Mouse (Mus musculus): ENCODE data around the gene Dclk2.

The Dclk2 gene

DNA sequence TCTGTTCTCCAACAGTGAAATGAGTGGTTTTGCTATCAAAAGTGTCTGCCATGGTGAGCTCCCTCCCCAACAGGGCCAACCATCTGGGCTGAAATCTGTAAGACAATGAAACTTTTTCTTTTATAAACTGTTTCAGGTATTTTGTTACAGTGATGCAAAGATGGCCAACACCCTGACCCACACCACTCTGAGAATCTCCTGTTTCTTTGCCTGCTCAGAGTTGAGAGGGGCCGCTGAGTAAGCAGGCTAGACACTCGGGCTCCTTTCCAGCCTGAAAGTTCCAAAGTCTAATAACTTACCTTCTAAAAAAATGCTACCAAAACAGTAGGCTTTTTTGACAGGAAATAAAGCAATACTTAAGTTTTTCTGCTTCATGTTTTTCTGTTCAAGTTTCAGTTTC, 78.2 kb downstream of the Dclk2 start:
- no peak for DNase-seq

DNA sequence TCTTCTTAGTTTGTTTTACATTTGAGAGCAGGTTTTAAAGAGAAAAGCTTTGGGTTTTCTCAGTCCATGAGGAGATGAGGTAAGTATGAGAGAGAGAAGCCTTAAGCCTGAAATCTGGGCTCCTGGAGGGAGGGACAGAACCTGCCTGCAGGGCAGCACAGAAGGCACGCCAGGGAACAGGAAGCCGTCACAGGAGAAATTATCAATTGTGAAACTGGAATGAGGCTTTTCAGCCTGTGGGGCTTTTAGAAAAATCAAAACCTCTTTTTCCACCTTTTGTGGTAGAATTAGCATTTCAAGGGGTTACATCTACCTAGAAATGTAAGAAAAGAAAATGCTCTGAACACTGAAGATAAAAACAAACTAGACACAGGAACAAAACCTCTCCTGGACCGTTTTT, 81.0 kb downstream of the Dclk2 start:
- no peak for DNase-seq

DNA sequence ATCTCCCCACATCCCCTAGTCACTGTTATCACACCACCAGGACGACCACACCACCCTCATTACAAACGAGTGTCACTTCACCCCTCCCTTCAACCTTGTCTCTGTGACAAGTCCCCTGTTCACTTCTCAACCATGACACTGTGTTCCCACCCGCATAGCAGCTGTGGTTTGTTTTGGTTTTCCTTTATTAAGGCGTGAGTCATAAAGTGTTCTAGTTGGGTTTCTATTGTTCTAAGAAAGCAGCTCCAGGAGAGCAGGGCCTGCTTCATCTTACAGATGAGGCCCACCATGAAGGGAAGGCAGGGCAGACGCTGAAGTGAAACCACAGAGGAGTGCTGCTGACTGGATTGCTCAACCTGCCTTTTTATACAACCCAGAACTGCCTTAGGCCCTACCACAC, 83.3 kb downstream of the Dclk2 start:
- no peak for DNase-seq

DNA sequence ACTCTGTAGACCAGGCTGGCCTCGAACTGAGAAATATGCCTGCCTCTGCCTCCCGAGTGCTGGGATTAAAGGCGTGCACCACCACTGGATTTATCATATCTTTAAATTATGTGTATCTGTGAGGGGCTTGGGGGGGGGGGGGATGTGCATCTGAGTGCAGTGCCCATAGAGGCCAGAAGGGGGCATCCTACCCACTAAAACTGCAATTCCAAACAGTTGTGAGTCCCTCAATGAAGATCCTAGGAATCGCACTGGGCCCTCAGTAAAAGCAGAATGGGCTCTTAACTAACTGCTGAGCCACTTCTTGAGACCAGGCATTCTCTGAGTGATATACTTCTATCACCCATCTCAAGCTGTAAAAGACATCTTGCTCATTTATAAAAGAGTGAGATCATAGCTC, 85.5 kb downstream of the Dclk2 start:
- no peak for DNase-seq

DNA sequence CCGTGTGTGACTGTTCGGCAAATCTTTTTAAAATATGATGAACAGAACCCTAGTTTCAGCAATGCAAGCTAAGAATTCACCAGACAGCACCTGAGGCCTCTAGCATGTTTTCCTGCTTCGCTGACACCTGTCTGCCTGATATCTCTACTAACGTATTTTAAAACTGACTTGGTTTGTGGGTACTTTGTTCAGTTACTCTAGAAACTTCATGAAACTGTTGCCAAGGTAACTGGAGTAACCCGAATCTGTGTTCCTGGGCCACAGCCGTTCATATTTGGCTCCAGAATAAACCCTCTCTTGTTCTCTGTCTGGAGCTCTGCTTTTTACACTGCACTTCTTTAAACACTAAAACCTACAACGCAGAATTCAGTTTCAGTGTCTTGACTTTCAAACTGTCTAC, 86.3 kb downstream of the Dclk2 start:
- DNase-seq, result no peak

DNA sequence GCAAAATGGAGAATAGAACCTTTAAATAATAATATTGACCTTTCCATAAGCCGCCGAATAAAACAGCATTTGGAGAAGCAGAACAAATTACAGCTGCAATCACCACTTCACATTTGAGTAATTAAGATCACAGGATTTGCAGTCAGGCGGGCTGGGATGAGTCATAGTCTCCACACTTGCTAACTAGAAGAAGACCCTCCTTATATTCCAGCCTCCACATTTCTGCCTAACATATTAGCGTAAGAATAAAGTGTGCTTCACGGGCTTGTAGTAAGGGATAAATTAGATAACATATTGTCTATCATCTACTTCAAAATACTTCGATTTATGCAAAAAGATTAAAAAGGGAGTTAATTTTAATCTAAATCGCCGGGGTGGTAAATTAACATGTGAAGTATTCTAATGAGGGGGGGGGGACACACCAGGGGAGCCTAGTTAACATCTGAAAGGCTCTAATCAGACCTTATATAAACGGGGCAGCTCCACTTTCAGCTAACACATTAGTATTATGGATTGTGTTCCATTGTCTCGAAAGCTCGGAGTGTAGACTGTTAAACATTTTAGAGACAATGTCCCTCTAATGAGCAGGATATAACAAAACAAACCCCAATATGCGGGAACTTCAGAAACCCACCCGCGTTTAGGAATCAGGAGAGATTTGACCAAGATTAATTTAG, 87.9 kb downstream of the Dclk2 start:
- DNase-seq, result no peak

DNA sequence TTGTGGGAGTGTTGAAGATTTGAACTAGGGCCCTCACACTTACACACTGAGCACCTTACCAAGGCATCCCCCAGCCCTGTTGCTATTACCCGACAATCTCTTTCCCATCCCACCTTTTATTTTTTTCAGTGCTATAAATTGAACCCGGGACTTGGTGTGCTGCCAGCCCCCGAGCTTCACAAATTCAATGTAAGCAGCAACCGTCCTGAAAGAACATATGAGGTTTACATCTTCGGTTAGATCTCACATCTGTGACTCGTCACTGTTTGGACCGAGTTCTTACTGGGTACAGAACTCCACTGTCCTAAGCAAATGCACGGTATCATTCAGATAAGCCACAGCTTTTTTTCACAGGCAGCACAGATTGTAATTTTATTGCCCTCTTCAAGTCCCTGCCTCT, 88.5 kb downstream of the Dclk2 start:
- DNase-seq, result no peak

DNA sequence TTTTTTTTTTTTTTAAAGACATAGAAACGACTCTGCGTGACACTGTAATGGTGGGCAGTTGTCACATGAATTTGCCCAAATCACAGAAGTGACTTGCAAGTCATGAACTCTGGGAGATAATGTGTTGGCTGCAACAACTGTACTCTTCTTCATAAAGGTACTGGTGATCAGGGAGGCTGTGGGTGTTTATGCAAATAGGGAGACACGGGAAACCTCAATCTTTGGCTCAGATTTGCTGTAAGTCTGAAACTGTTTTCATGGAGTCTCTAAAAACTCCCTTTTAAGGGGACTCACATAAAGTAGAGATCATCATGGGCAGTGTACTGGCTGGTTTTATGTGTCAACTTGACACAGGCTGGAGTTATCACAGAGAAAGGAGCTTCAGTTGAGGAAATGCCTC, 93.1 kb downstream of the Dclk2 start:
- no peak for DNase-seq

DNA sequence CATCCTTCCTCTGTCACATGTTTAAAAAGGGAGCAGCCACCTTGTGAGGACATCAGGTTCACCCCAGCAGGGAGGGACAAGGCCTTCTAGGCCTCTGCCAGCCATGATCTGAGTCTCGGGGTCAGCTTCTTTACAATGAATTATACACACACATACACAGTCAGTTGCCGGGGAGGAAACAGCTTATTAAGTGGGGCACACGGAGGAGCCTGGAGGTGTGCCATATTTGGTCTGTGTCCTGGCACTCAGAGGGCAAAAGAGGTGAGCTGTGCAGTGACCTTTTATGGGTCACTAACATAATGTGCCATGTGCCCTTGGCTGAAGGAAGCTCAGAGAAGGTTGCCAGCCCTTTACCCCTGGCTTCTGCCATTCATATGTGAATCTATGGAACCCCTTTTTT, 99.3 kb downstream of the Dclk2 start:
- DNase-seq, result no peak

DNA sequence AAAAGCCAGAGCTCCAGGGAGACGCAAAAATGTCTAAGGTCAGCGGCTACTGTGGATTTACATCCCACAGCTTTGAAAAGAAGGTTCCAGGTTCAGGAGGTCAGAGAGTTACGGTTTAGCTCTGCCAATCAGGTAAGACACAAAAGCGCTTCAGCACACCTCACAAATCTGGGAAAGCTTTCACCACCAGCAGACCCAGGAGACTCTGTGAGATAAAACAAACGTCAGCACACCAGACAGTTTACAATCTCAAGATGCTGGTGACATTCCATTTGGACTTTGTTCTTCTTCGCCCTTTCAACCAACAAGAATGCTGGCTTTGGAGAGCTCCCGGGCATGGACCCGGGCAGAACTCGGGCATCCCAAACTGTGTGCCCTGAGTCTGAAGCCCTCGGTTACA, 100.3 kb downstream of the Dclk2 start:
- DNase-seq, result no peak

DNA sequence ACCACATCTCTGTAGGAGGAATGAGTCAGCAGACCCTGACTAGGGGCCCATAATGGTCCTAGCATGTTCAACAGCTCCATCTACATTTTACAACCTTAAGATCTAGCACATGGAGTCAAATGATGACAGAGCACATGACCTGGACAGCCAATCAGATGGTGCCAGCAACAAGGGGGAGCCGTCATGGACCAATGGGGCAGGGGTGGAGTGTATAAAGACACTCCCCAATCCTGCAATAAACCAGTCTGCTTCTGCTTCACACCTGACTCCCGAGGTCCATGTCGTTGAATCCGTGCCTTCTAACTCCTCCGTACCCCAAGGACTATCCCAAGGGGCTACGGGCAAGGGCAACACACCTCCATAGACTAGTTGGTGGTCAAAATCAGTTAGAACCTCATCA, 101.3 kb downstream of the Dclk2 start:
- no peak for DNase-seq

DNA sequence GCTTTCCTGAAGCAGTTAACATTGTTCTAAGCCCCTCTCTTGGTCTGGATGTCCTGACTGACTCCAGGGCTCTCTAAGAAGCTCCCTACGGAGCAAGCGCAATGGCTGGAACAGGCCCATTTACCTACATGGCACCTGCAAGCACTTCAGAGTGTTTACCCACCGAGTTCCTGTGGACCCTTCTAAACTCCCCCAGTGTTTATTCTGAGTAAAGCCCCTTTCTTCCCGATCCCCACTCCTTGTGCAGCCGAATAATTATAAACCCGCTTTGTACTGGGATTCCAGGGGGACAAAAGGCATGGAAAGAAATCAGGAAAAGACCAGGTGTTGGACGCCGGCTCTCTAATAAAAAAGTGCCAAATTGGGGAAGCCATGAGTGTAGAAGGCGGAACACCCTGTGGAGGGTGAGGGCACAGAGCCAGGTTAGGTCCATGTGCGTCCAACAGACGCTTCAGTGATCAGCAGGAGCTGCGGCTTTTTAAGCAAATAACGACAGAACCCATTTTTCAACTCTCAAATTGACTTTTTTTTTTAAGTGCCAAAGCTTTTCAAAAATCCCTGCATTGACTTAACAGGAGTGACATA, 102.6 kb downstream of the Dclk2 start:
- DNase-seq, result no peak

DNA sequence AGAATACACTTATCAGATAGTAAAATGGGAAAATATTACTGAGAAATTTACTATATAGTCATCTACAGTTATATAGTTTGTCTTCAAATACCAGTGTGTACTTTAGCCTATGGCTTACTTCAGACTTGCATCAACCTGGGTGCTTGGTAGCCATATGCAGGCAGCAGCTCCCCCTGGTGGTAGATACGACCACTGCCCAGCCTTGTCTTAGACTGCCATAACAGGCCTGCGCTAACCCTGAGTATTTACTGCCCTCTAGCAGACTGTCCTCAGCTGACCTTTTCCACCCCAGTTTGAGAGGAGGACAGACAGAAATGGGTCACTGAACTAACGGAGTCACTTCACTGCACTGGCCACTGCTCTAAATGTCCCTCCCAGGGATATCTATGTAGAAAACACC, 108.0 kb downstream of the Dclk2 start:
- DNase-seq, result peak; percentile 51 to 72

DNA sequence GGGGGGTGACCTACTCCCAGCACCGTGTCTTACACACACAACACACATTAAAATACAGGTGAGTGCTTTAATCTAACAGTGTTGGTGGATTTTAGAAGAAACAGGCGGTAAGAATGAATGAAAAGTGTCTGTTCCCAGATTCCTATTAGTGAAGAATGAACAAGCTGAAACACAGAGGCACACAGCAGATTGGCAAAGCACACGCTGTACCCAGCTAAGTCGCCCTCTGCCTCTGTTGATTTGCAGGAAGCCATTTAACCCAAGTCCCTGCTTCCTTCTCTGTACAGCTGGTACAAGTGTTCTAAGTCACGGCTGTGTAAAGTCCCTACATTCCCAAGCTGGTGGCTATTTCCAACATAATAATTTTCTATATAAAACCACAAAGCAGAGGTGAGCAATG, 109.7 kb downstream of the Dclk2 start:
- no peak for DNase-seq

DNA sequence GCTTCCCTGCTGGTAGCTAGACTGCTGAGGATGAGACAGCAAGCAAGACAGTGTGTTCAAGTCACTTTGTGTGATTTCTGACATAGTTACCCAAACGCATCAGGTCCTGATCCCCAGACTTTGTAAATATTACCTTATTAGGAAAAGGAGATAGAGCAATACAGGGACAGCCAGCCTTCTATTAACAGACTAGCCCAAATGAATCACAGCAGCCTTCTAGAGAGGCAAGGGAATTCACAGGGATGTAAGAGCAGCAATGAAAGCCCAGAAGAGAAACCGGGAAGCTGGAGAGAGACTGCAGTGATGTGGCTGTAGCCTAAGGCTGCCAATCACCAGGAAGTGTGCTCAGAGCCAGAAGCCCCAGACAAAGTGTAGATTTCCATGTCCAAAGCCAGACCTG, 111.0 kb downstream of the Dclk2 start:
- DNase-seq, result no peak

DNA sequence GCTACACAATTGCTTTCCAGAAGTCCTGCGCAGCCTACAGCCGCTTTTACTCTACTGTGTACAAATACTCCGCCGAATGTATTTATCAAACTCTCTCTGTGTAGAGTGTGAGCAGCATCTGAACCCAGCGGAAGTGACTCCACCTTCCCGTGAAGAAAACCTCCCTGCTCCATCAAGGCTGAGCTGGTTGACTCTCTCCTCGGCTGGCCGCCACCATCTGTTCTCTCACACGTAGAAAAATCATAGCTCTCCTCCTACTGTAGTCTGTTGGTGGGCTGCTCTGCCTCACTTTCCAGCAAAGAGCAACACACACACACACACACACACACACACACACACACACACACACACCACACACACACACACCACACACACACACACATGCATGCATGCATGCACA, 111.5 kb downstream of the Dclk2 start:
- DNase-seq, result no peak

DNA sequence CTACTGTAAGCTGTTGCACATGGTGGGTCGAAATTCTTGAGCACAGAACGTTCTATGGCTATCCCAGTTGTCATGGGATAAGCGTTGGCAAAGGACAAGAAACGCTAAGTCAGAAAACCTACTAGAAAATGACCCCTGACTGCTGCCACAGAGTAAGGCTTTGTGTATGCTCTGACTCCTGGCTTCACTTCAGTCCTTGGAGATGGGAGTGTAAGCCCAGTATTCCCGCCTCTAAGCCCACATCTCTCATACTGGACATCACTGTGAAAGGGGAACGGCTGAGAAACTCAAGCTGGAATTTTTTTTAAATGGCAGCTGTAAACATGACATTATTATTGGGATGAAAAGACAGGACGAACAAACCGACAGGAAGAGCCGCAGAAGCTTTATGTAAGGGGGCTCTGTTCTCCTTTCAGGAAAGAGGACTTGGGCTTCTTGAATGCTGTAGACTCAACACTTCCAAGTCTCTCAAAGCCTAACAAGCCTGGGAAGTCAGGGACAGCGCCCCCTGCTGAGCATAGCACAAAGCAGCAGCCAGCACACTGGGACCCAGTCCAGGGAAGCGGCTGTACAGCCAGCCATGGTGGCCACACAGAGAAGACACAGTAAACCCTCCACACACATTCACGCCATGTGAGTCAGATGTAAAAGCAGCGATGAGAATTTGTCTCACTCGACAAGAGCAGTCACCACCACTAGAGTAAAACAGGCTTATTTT, 112.7 kb downstream of the Dclk2 start:
- peak in 1 of 2 experiments; percentile 28 for DNase-seq

DNA sequence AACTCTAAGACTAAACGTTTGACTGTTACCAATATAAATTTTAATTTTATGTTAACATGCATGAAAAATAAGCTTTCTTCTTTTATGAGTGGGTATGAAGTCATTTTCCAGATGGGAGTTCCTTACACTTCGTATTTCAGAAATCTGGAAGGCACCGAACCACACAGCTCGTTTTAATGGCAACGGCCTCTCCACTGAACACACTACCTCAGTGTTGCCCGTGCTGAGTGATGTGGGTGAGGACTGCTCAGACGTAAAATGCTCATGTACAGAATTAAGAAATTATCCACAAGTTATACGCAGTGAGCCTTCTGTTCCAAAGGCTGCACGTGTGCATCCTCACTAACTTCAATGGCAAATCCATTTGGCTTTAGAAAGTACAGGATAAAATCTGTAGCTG, 113.8 kb downstream of the Dclk2 start:
- no peak for DNase-seq

DNA sequence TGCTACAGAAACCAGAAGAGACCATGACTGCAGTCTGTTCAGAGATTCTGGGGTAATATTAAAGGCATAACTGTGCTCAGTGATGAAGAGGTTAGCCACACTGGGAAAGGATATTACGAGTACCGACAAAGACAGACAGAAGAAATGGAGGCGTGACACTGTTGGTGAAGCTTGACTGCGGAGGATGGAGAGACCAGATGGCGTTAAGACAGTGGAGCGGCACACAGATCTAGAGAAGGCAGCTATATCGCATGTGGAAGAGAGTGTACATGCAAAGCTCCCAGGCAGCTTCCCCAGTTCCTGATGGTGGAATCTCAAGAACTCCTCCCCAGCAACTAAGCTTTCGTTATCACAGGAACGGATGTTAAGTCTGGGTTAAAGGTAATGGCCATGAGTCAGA, 116.4 kb downstream of the Dclk2 start:
- DNase-seq, result no peak

DNA sequence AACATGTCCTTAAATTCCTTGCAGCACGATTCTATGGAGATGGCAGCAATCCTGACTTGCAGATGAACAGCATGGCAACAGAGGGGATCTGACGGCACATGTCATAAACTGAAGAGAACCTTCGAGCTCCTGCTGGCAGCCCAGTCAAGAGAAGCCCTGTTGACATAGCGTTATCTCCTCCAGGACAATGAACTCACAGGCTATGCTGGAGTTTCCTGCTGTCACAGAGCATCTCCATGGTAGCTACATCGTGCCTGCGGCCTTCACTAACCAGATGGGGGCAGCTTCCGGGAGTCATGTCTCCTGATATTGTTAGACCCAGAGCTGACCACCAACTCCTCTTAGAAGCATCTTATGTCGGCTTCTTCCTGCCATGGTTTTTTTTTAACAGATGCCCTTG, 117.8 kb downstream of the Dclk2 start:
- DNase-seq, result no peak

DNA sequence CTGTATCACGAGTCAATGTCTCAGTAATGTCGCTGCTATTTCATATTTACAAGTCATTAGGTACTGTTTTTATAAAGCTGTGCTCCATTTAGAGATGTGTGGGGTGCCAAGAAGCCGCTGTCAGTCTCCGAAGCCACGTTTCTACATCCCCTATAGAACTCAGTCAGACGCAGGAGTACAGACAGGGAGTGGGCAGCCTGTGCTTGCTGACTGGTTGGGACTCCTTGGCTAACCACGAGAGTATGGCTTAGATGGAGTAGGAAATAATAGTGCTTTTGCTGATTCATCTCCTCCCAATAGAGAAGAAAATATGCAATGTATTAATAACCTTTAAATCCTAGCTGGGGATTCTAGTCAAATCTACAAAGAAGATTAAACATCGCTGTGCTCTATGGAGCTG, 119.8 kb downstream of the Dclk2 start:
- no peak for DNase-seq

DNA sequence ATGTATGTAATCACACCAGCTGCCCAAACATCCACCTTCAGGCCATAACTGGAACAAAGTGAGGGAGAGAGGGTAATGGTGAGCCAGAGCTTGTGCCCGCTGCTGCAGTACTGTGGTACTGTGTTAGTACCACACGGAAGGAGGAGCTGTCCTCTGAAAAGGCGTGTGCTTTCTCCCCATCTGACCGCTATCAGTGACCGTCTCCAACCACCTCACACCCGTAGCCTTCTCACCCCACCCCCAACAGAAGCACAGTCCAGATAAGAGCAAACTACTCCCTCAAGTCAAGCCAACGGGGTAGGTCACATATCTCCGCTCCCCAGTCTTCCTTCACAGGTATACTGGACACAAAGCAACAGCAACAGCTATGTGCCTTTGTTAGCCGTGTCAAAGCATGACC, 121.6 kb downstream of the Dclk2 start:
- no peak for DNase-seq

DNA sequence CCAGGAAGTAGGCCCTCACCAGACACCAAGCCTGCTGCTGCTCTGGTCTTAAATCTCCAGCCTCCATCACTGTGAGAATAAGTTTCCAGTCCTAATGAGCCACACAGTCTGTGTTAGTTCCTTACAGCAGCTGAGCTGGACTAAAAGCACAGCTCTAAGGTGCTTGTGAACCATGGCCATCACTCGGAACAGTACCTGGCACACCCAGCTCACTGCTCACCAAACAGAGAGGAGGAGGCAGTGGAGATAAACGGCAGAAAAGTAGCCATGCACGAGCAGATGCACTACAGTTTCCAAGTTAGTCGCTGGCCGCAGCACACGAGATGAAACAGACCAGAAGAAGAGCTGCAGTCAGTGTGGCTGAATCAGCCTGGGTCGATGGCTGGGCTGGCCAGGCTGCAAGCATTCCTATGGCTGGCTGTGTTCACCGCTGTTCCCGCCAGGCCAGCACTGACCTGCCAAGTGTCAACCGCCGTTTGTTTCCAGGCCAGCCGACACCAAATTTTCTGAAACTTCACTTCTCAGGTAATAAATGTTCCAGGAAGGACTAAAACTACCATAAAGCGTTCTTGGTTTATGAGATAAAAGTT, 122.7 kb downstream of the Dclk2 start:
- DNase-seq, result no peak

DNA sequence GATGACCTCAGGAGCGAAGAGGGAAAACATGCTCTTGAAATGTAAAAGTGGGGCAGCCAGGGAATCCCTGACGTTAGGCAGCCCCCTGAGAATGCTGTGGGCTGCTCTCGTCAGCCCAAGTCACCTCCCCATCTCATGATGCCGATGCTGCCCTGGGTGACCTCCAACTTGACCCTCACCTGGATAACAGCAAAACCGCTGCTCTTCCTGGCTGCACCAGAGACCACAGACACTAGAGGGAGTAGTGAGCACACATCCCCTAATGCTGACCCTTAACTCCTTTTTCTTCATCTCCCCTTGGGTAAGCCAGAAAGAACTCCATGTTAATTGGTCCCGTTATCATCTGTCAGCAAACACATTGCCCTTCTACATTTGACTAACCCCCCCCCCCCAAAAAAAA, 123.9 kb downstream of the Dclk2 start:
- no peak for DNase-seq

Measured in spleen, adult 18-20 months (tissue).